Mouse (Mus musculus) intestine, embryonic 14.5 days (tissue): ENCODE results near the gene Rnf214. TPM values are rescaled to one million over a fixed set of nuclear protein-coding genes. Genes with fewer than 3 reads are reported as not detected.

Source experiments
- ATAC-seq: fragments of 200-750 bp; cut with Nextera tagmentation; replicated peaks from 2 replicates; pipeline ENCODE4 v1.8.0; 2017; ENCODE audit warnings: low read depth, moderate number of reproducible peaks, moderate TSS enrichment, moderate library complexity; ENCODE audit not compliant: low FRiP score, low TSS enrichment
- DNase-seq: peaks from one replicate; pipeline ENCODE4 v3.0.0-alpha.2; 2018; ENCODE audit warnings: low spot score
- H3K27ac ChIP-seq: fragments of 300-500 bp; sonication (generic); 2 replicates; pipeline ENCODE4 v1.5.1; 2014; ENCODE audit warnings: low read depth, mild to moderate bottlenecking, control low read depth
- H3K27me3 ChIP-seq: fragments of 300-500 bp; sonication (generic); replicated peaks from 2 replicates; pipeline ENCODE4 v1.6.1; 2014; ENCODE audit warnings: low read length, control low read depth; ENCODE audit not compliant: control insufficient read depth, insufficient read depth
- H3K36me3 ChIP-seq: fragments of 300-500 bp; sonication (generic); 2 replicates; pipeline ENCODE4 v1.6.1; 2014; ENCODE audit warnings: low read length, control low read depth; ENCODE audit not compliant: control insufficient read depth, insufficient read depth
- H3K4me1 ChIP-seq: fragments of 300-500 bp; sonication (generic); replicated peaks from 2 replicates; pipeline ENCODE4 v1.6.1; 2014; ENCODE audit warnings: low read length, control low read depth, mixed read lengths; ENCODE audit not compliant: control insufficient read depth, insufficient read depth
- H3K4me2 ChIP-seq: fragments of 300-500 bp; sonication (generic); 2 replicates; pipeline ENCODE4 v1.6.1; 2014; ENCODE audit warnings: low read length
- H3K4me3 ChIP-seq: fragments of 300-500 bp; sonication (generic); 2 replicates; pipeline ENCODE4 v1.5.1; 2014; ENCODE audit warnings: low read depth, low read length, control low read depth, mixed read lengths
- H3K9ac ChIP-seq: fragments of 300-500 bp; sonication (generic); 2 replicates; pipeline ENCODE4 v1.6.1; 2014; ENCODE audit warnings: mild to moderate bottlenecking, low read length
- H3K9me3 ChIP-seq: fragments of 300-500 bp; sonication (generic); 2 replicates; pipeline ENCODE4 v1.6.1; 2016; ENCODE audit warnings: low read length, control low read depth; ENCODE audit not compliant: control insufficient read depth
- WGBS: fragments of 180-500 bp; shearing (Covaris S2); extraction: QIAGEN DNeasy Blood & Tissue Kit; methylation state at CpG from one replicate; pipeline ENCODE4 v1.1.7; 2014; 5-methylcytosine and 5-hydroxymethylcytosine counted together
- polyA plus RNA-seq: library from polyadenylated mRNA; unstranded; fragments of >200 nt; fragmentation: Nextera tagmentation; extraction: Ambion mirVana; gene quantifications from 2 replicates; pipeline ENCODE4 v1.2.1, GENCODE M21; 2014

Rnf214 gene
- polyA plus RNA-seq, 1 experiment from 2014 or later = 47.2 TPM

DNA sequence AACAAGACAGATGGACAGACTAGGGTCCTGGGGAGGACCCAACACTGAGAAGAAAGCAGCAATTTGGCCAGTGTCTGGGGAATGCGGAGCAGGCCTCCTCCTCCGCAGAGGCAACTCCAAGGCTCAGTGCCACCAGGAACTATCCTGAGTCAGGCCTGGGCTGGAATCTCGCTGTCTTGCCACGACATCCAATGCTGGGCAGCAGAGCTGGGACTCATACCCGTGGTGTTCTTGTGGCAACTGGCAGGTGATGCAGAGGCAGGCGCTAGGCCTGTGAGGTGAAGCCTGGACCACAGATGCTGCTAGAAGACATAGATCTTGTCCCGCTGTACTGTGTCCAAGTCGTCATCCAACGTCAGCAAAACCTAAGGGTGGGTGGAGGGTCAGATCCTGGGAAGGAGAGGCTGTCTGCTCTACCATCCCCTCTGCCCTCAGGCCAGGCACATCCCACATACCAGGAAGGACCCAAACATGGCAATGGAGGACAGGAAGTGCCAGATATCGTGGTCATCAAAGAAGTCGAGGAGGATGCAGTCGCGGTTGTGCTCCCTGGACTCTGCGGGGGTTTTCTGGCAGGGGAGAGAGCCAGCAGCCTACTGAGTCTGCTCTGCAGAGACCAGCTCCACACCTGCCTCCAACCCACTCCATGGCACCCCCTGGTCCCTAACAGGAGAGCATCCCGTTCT is 32.4 kb upstream of the Rnf214 start:
- WGBS = 85% methylated on average over 15 of the region's 15 CpGs
- ATAC-seq (no peak), DNase-seq (no peak)
- no peak overlapping the region for H3K9ac ChIP-seq
- peaks cover 38% of the 10 kb centered on the region for H3K36me3 ChIP-seq
- peaks cover 15% of the 10 kb centered on the region for H3K4me1 ChIP-seq
- no peaks in the 10 kb centered on the region for H3K9me3 ChIP-seq
- no peaks in the 10 kb centered on the region for H3K27me3 ChIP-seq
- no peak overlapping the region for H3K4me3 ChIP-seq
- H3K4me2 ChIP-seq = no peak overlapping the region
- no peak overlapping the region for H3K27ac ChIP-seq

DNA sequence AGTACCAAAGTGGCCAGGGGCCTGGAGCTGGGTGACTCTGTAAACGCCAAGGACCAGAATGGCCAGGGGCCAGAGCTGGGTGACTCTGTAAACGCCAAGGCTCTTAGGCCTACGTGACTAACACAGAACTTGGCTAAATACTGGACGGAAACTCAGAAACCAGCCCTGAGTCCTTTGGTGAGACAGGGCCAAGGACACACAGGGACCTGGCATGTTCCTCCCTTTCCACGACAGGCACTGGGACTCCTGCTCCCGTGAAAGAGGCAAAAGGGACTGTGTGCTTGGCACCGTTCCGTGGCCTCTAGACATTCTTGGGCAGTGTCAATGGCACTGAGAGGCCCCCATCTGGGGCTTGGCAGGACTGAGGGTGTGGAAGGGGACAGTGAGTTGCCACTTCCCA is 31.4 kb upstream of the Rnf214 start:
- ATAC-seq (no peak), DNase-seq (no peak)
- 96% methylated on average over 8 of the region's 8 CpGs for WGBS
- H3K4me2 ChIP-seq = no peak overlapping the region
- no peaks in the 10 kb centered on the region for H3K9me3 ChIP-seq
- peaks cover 30% of the 10 kb centered on the region for H3K36me3 ChIP-seq
- H3K4me3 ChIP-seq = no peak overlapping the region
- no peak overlapping the region for H3K27ac ChIP-seq
- no peaks in the 10 kb centered on the region for H3K27me3 ChIP-seq
- H3K4me1 ChIP-seq = peaks cover 16% of the 10 kb centered on the region
- no peak overlapping the region for H3K9ac ChIP-seq

DNA sequence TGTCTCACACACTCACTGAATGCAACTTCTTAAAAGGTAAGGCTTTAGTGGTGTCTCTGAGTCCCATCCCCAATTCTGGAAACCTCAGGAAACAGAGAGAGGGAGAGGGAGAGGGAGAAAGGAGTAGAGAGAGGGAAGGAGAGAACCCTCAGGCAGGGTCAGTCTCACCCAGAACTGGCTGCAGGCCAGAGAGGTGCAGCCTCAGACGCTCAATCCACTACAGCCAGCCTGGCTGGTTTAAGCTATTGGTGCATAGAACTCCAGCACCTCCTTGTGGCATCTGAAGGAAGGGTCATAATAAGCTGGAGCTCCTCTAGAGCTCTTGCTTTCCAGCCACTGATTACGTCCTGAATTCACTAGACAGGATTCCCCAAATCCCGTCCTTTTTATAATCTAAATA is 30.2 kb upstream of the Rnf214 start:
- Histone ChIP-seq H3K27ac (peak overlapping the region; percentile 86), H3K9me3 (no peaks in the 10 kb centered on the region), H3K4me3 (no peak overlapping the region), H3K27me3 (no peaks in the 10 kb centered on the region), H3K36me3 (peaks cover 19% of the 10 kb centered on the region), H3K9ac (peak overlapping the region; percentile 8; the same call in 1 of the 2 replicates), H3K4me1 (peaks cover 25% of the 10 kb centered on the region), H3K4me2 (no peak overlapping the region)
- DNase-seq = peak; percentile 80
- peak; percentile 63 for ATAC-seq
- WGBS = 20% methylated on average over 3 of the region's 3 CpGs

DNA sequence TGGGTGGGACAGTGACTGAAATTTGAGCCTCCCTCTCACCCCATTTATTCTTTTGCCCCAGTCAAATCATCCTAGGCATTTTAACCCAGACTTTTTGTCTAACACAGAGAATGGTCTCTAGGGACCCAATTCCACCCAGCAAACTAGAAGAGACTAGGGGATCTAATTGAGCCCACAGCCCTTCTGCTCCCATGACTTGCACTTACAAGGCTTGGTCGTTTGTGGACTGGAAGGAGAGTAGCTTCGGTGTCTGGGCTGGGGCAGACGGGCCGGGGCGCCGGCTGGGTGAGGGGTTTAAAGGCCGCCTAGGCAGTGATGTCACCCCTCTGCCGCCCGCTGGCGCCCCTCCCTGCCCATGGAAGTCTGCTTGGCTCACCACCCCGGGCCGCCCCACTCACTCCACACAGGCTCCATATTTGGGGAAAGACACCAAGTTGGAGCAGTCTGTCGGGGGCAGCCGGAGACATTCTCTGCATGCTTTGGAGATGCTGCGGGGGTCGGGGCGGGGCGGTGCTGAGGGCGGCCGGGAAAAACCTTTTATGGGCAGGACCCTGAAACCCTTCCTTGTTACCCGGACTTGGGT is 29.0 kb upstream of the Rnf214 start, which contains the start of gene Tagln:
Tagln (minus strand) TSS at position 431 of the 583 bp plus-strand sequence.
- Histone ChIP-seq H3K27ac (peak within 1 kb of the TSS; percentile 86), H3K9ac (peak within 1 kb of the TSS; percentile 61), H3K36me3 (peaks cover 22% of the 10 kb centered on the region), H3K27me3 (no peaks in the 10 kb centered on the region), H3K4me3 (peak within 1 kb of the TSS; percentile 33), H3K4me2 (peak within 1 kb of the TSS; percentile 44), H3K4me1 (peaks cover 25% of the 10 kb centered on the region), H3K9me3 (no peaks in the 10 kb centered on the region)
- WGBS = 9% methylated on average over 21 of the region's 21 CpGs
- ATAC-seq = peak; percentile 68
- peak; percentile 65 for DNase-seq

DNA sequence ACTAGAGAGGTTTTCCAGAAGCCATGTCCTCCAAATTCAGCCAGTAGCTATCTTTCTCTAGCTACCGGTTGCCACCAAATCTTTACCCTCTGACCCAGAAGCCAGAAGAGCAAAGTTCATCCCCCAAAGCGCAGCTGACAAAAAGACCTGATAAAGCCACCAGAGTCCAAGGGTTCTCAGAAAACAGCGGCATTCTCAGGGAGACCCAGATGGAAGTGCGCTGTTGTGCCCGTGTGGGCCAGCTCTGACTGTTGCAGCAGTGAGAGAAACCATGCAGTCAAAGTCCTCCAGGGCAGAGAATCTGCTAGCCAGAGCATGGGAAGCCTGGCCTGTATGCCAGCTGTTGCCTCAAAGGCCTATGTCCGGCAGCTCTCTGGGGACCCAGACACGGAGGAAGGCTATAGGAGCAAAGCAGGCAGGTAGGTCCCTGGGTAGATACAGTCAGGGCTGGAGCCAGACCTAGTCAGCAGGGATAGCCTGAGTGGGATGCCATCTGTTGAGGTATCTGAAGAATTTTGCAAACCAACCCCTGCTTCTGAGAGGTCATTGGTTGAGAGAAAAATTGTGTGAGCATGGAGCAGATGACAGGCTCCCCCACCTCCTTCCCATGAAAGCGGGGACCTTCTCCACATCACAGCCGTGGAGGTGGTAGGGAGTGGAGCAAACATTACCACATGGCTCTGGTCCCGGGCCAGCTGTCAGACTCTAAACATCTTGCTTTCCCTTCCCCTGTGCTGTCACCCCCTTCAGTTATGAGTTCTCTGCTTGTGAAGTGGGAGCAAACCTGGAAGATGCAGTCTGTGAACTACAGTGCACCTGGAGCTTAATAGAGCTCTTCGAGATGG is 26.1 kb upstream of the Rnf214 start:
- Histone ChIP-seq H3K27me3 (no peaks in the 10 kb centered on the region), H3K36me3 (peaks cover 38% of the 10 kb centered on the region), H3K4me2 (peak overlapping the region; percentile 44), H3K4me3 (peak overlapping the region; percentile 33; the same call in 1 of the 2 replicates), H3K4me1 (peaks cover 25% of the 10 kb centered on the region), H3K9ac (no peak overlapping the region; the same call in 1 of the 2 replicates), H3K9me3 (no peaks in the 10 kb centered on the region), H3K27ac (peak overlapping the region; percentile 3; the same call in 1 of the 2 replicates)
- ATAC-seq (no peak), DNase-seq (no peak)
- WGBS = 62% methylated on average over 11 of the region's 11 CpGs

DNA sequence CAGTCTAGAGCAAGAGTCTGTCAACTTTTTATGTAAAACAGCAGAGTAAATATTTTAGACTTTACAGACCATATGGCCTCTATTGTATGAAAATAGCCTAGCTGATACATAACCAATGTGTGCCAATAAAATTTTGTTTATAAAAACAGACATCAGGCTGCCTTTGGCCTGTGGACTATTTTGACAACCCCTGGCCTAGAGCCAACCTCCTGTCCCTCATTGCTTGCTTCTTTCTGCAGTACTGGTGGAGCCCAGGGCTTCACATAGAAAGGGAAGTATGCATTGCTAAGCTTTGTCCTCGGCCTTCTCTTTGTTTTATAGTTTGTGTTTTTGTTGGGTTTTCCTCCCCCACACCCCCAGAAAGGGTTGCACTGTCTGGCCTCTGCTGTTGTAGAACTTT is 25.2 kb upstream of the Rnf214 start:
- Histone ChIP-seq H3K4me1 (peaks cover 25% of the 10 kb centered on the region), H3K4me3 (no peak overlapping the region), H3K9me3 (no peaks in the 10 kb centered on the region), H3K9ac (no peak overlapping the region), H3K36me3 (peaks cover 47% of the 10 kb centered on the region), H3K27ac (peak overlapping the region; percentile 3; the same call in 1 of the 2 replicates), H3K27me3 (no peaks in the 10 kb centered on the region), H3K4me2 (0 out of 2 replicates have a peak overlapping the region, but pooled peaks have one; percentile 44)
- no peak for DNase-seq
- WGBS = 57% methylated on average over 1 of the region's 1 CpGs
- ATAC-seq = no peak

DNA sequence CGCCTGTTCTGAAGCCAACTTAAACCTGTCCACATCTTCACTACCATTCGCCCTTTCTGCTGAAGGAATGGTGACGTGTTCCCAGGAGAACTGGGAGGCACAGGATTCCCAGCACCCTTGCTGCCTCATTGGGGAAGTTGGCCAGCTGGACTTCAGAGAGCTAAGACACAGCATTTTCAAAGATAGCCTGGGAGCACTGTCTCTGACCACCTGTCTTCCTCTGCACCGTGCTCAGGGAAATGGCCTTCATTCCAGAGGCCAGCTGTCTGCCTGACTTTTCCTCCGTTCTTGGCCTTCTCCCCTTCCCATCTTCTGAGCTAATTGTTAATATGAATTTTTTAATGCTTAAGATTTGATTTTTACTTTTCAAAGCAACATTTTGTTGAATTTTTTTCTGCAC is 22.6 kb upstream of the Rnf214 start:
- Histone ChIP-seq H3K27ac (no peak overlapping the region), H3K9me3 (no peaks in the 10 kb centered on the region), H3K4me1 (peaks cover 10% of the 10 kb centered on the region), H3K27me3 (no peaks in the 10 kb centered on the region), H3K9ac (no peak overlapping the region), H3K4me2 (no peak overlapping the region), H3K36me3 (peaks cover 65% of the 10 kb centered on the region), H3K4me3 (no peak overlapping the region)
- WGBS = 85% methylated on average over 5 of the region's 5 CpGs
- ATAC-seq (no peak), DNase-seq (no peak)

DNA sequence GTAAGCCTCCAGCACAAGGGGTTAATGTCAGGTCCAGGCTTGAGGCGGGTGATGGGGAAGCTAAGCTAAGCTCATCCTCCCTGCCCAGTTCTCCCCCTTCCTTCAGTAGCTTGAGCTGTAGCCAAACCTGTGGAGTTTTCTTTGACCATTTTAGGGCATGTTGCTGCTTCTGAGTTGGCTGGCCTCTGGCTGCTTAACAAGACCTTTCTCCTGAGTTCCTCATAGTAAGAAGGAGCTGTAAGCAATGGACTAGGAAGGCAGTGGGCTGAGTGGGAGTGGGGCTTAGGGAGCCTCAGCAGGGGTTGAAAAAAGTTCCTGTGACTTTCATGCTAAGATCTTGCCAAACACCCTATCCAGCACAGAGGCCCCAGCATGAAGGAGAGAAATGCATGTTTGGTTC is 13.2 kb upstream of the Rnf214 start:
- WGBS = 33% methylated on average over 1 of the region's 1 CpGs
- peak; percentile 60; the same call in 1 of the 2 replicates for ATAC-seq
- H3K27ac ChIP-seq = peak overlapping the region; percentile 78
- no peak overlapping the region for H3K4me2 ChIP-seq
- H3K4me3 ChIP-seq = no peak overlapping the region
- no peak overlapping the region for H3K9ac ChIP-seq
- no peaks in the 10 kb centered on the region for H3K9me3 ChIP-seq
- DNase-seq = no peak
- peaks cover 71% of the 10 kb centered on the region for H3K36me3 ChIP-seq
- H3K4me1 ChIP-seq = no peaks in the 10 kb centered on the region
- no peaks in the 10 kb centered on the region for H3K27me3 ChIP-seq
